In genomic region chr11:74385674-74386073, GRCm38 (mm10) we compare ENCODE assay signal across 17 mouse cellular contexts. TPM values are rescaled to one million over a fixed set of nuclear protein-coding genes. Genes with fewer than 3 reads are reported as not detected.
A peak's percentile ranks its signal among the peaks of the same experiment; 100 is the strongest.
DNase-seq lines count a peak whose midpoint lies in the region; ATAC-seq and TF ChIP-seq lines count a peak whose summit lies in the region.
"Had no signal": no experiment of that assay in that cellular context is flagged by ENCODE, and none has a peak within 500 bp of the region (broad histone marks: within the 10 kb centered on the region; RNA-seq: fewer than 3 reads in every experiment).

No protein-coding gene starts in this region.

- no peaks in the 10 kb centered on the region for H3K4me1 ChIP-seq in stomach, postnatal 0 days (replicated peaks; ENCODE audit: control insufficient read depth, insufficient read depth)
- H3K4me1 ChIP-seq in hindbrain, embryonic 13.5 days (replicated peaks), result no peaks in the 10 kb centered on the region
- H3K4me1 ChIP-seq: forebrain, embryonic 13.5 days had no signal

- WGBS in stomach, postnatal 0 days, result 34% methylated on average over 9 of the region's 9 CpGs
- 80% methylated on average over 9 of the region's 9 CpGs for WGBS in hindbrain, embryonic 13.5 days

- TF ChIP-seq CTCF in stomach, postnatal 0 days (IDR thresholded peaks at IDR 0.05; ENCODE audit: low read depth), result no peak

- no peaks in the 10 kb centered on the region for H3K36me3 ChIP-seq in stomach, postnatal 0 days (ENCODE audit: control insufficient read depth, insufficient read depth, low read length)
- H3K36me3 ChIP-seq in hindbrain, embryonic 13.5 days, result peaks cover 34% of the 10 kb centered on the region
- H3K36me3 ChIP-seq: embryonic facial prominence, embryonic 12.5 days had no signal

- peak; percentile 41 for DNase-seq in adrenal gland, adult 2 months
- DNase-seq in adrenal gland, postnatal 4 days (ENCODE audit: low spot score in 2 of 2), result no peak
- DNase-seq in kidney, adult 11 months, result peak; percentile 54
- no peak for DNase-seq in kidney, postnatal 4 days
- peak; percentile 37 to 38 for DNase-seq in urinary bladder, adult 18-20 months (ENCODE audit: low spot score in 2 of 2)
- no peak for DNase-seq in urinary bladder, postnatal 10 days (ENCODE audit: low spot score)
- DNase-seq in stomach, postnatal 0 days (ENCODE audit: low spot score), result peak; percentile 27
- DNase-seq: cerebellum, postnatal 14 days; gastrocnemius, postnatal 36 days; right cerebral cortex, postnatal 25 days had no signal

- H3K27me3 ChIP-seq in stomach, postnatal 0 days (ENCODE audit: control insufficient read depth, insufficient read depth, low read length), result no peaks in the 10 kb centered on the region
- H3K27me3 ChIP-seq in hindbrain, embryonic 13.5 days, result no peaks in the 10 kb centered on the region
- H3K27me3 ChIP-seq: embryonic facial prominence, embryonic 12.5 days; forebrain, embryonic 13.5 days had no signal

- no peak overlapping the region for H3K9ac ChIP-seq in stomach, postnatal 0 days (ENCODE audit: low read length)
- no peak overlapping the region; the same call in 1 of the 2 replicates for H3K9ac ChIP-seq in hindbrain, embryonic 13.5 days
- H3K9ac ChIP-seq: embryonic facial prominence, embryonic 12.5 days; forebrain, embryonic 13.5 days had no signal

- no peak overlapping the region for H3K27ac ChIP-seq in stomach, postnatal 0 days (replicated peaks)
- no peak overlapping the region for H3K27ac ChIP-seq in hindbrain, embryonic 13.5 days
- H3K27ac ChIP-seq: embryonic facial prominence, embryonic 12.5 days; forebrain, embryonic 13.5 days had no signal

- no peaks in the 10 kb centered on the region for H3K9me3 ChIP-seq in stomach, postnatal 0 days (ENCODE audit: control insufficient read depth, low read length)
- no peaks in the 10 kb centered on the region for H3K9me3 ChIP-seq in hindbrain, embryonic 13.5 days
- H3K9me3 ChIP-seq: embryonic facial prominence, embryonic 12.5 days; forebrain, embryonic 13.5 days had no signal

- TF ChIP-seq EP300 in stomach, postnatal 0 days (optimal IDR thresholded peaks at IDR 0.05), result no peak

- no peak; the same call in 1 of the 2 replicates for ATAC-seq in stomach, postnatal 0 days (ENCODE audit: low FRiP score, low TSS enrichment)
- no peak for ATAC-seq in hindbrain, embryonic 13.5 days (ENCODE audit: low FRiP score)
- ATAC-seq: forebrain, embryonic 13.5 days had no signal

- no peak overlapping the region for H3K4me2 ChIP-seq in stomach, postnatal 0 days (replicated peaks; ENCODE audit: low read depth)
- H3K4me2 ChIP-seq in hindbrain, embryonic 13.5 days, result no peak overlapping the region
- H3K4me2 ChIP-seq: embryonic facial prominence, embryonic 12.5 days; forebrain, embryonic 13.5 days had no signal

- no peak overlapping the region for H3K4me3 ChIP-seq in stomach, postnatal 0 days (ENCODE audit: low read depth, low read length)
- no peak overlapping the region for H3K4me3 ChIP-seq in hindbrain, embryonic 13.5 days
- H3K4me3 ChIP-seq: embryonic facial prominence, embryonic 12.5 days; forebrain, embryonic 13.5 days had no signal

RNA-seq across cellular contexts. Expression of gene Olfr412, which starts 23.8 kb away (rescaled TPM):
- total RNA-seq in adrenal gland, adult 2 months (2021), result not detected
- not detected in 2 replicates for polyA plus RNA-seq in adrenal gland, adult 2 months (2012; rRNA removed)
- total RNA-seq in adrenal gland, postnatal 4 days (2021), result not detected
- not detected in 2 replicates for polyA plus RNA-seq in stomach, postnatal 0 days (2015; fragmentation: Nextera tagmentation; extraction: Ambion mirVana)
- polyA plus RNA-seq in hindbrain, embryonic 13.5 days (2015; fragmentation: Nextera tagmentation; extraction: Ambion mirVana), result not detected in 2 replicates
- total RNA-seq: gastrocnemius, postnatal 36 days; layer of hippocampus, postnatal 36 days; megakaryocyte, adult 5-6 weeks; neutrophil, adult 5-6 weeks had no signal
- polyA plus RNA-seq: embryonic facial prominence, embryonic 12.5 days; forebrain, embryonic 13.5 days; limb, embryonic 14.5 days had no signal

RNA-seq across cellular contexts. Expression of gene Olfr411, which starts 33.2 kb away (rescaled TPM):
- not detected for total RNA-seq in adrenal gland, adult 2 months (2021)
- not detected in 2 replicates for polyA plus RNA-seq in adrenal gland, adult 2 months (2012; rRNA removed)
- total RNA-seq in adrenal gland, postnatal 4 days (2021), result not detected
- polyA plus RNA-seq in stomach, postnatal 0 days (2015; fragmentation: Nextera tagmentation; extraction: Ambion mirVana), result not detected in 2 replicates
- polyA plus RNA-seq in hindbrain, embryonic 13.5 days (2015; fragmentation: Nextera tagmentation; extraction: Ambion mirVana), result not detected in 2 replicates
- total RNA-seq: gastrocnemius, postnatal 36 days; layer of hippocampus, postnatal 36 days; megakaryocyte, adult 5-6 weeks; neutrophil, adult 5-6 weeks had no signal
- polyA plus RNA-seq: embryonic facial prominence, embryonic 12.5 days; forebrain, embryonic 13.5 days; limb, embryonic 14.5 days had no signal

RNA-seq across cellular contexts. Expression of gene Olfr410, which starts 47.8 kb away (rescaled TPM):
- not detected for total RNA-seq in adrenal gland, adult 2 months (2021)
- not detected in 2 replicates for polyA plus RNA-seq in adrenal gland, adult 2 months (2012; rRNA removed)
- not detected for total RNA-seq in adrenal gland, postnatal 4 days (2021)
- not detected in 2 replicates for polyA plus RNA-seq in stomach, postnatal 0 days (2015; fragmentation: Nextera tagmentation; extraction: Ambion mirVana)
- polyA plus RNA-seq in hindbrain, embryonic 13.5 days (2015; fragmentation: Nextera tagmentation; extraction: Ambion mirVana), result not detected in 2 replicates
- total RNA-seq: gastrocnemius, postnatal 36 days; layer of hippocampus, postnatal 36 days; megakaryocyte, adult 5-6 weeks; neutrophil, adult 5-6 weeks had no signal
- polyA plus RNA-seq: forebrain, embryonic 13.5 days; limb, embryonic 14.5 days had no signal

Comparison
In these comparisons a context has a peak if more than half of its experiments do, and no peak if none do; other contexts are left out.
1. DNase-seq: peak in adrenal gland, adult 2 months (single experiment), kidney, adult 11 months (single experiment), urinary bladder, adult 18-20 months (2 of 2) and stomach, postnatal 0 days (single experiment); none in adrenal gland, postnatal 4 days (0 of 2), kidney, postnatal 4 days (0 of 2) and urinary bladder, postnatal 10 days (single experiment).